Mouse (Mus musculus): ENCODE results near the gene Ap2a1. TPM values are rescaled to one million over a fixed set of nuclear protein-coding genes. Genes with fewer than 3 reads are reported as not detected.
"Not testable (repeated sequence)": the region's sequence is repeated elsewhere in the genome, so short reads cannot be mapped to it uniquely, and the experiment has no call there.

Ap2a1 gene
- total RNA-seq, 4 experiments from 2014 or later, result 61.0 to 74.9 (median 67.2) TPM

- DNase-seq (ENCODE audit: low spot score), result no peak
Measured at GRCm38 (mm10) chr7:44895206-44895592, 34.1 kb downstream of the Ap2a1 start.

GRCm38 (mm10) chr7:44894175-44894574 is 35.1 kb downstream of the Ap2a1 start:
- no peak for DNase-seq (ENCODE audit: low spot score)

GRCm38 (mm10) chr7:44893197-44893596 is 36.1 kb downstream of the Ap2a1 start:
- no peak for DNase-seq (ENCODE audit: low spot score)

GRCm38 (mm10) chr7:44892276-44892921 is 36.9 kb downstream of the Ap2a1 start, which contains the start of gene Med25:
TSS of gene Med25 (minus strand) at chr7:44892712.
- peak; percentile 91 for DNase-seq (ENCODE audit: low spot score)

- DNase-seq (ENCODE audit: low spot score), result no peak
Measured at GRCm38 (mm10) chr7:44891611-44892010, 37.7 kb downstream of the Ap2a1 start.

- DNase-seq (ENCODE audit: low spot score), result no peak
Measured at GRCm38 (mm10) chr7:44890737-44891136, 38.6 kb downstream of the Ap2a1 start.

GRCm38 (mm10) chr7:44890180-44890579 is 39.1 kb downstream of the Ap2a1 start:
- no peak for DNase-seq (ENCODE audit: low spot score)

GRCm38 (mm10) chr7:44888256-44889105 is 40.8 kb downstream of the Ap2a1 start:
- DNase-seq (ENCODE audit: low spot score), result no peak

GRCm38 (mm10) chr7:44886964-44887363 is 42.3 kb downstream of the Ap2a1 start:
- no peak for DNase-seq (ENCODE audit: low spot score)

- no peak for DNase-seq (ENCODE audit: low spot score)
Measured at GRCm38 (mm10) chr7:44884637-44885036, 44.7 kb downstream of the Ap2a1 start.

GRCm38 (mm10) chr7:44883036-44883435 is 46.3 kb downstream of the Ap2a1 start:
- no peak for DNase-seq (ENCODE audit: low spot score)

GRCm38 (mm10) chr7:44877833-44878232 is 51.5 kb downstream of the Ap2a1 start:
- DNase-seq (ENCODE audit: low spot score), result peak; percentile 54

- not testable (repeated sequence) for DNase-seq (ENCODE audit: low spot score)
Measured at GRCm38 (mm10) chr7:44871774-44872173, 57.5 kb downstream of the Ap2a1 start.

- no peak for DNase-seq (ENCODE audit: low spot score)
Measured at GRCm38 (mm10) chr7:44871181-44871580, 58.1 kb downstream of the Ap2a1 start.

- DNase-seq (ENCODE audit: low spot score), result no peak
Measured at GRCm38 (mm10) chr7:44870614-44871013, 58.7 kb downstream of the Ap2a1 start.

GRCm38 (mm10) chr7:44869697-44870528 is 59.4 kb downstream of the Ap2a1 start, which contains the start of gene Ptov1:
TSS of gene Ptov1 (minus strand) at chr7:44869788.
- peak; percentile 95 for DNase-seq (ENCODE audit: low spot score)

GRCm38 (mm10) chr7:44868919-44869696 is 60.2 kb downstream of the Ap2a1 start:
- peak; percentile 61 for DNase-seq (ENCODE audit: low spot score)

GRCm38 (mm10) chr7:44868465-44868864 is 60.8 kb downstream of the Ap2a1 start:
- DNase-seq (ENCODE audit: low spot score), result no peak

GRCm38 (mm10) chr7:44867802-44868201 is 61.5 kb downstream of the Ap2a1 start:
- no peak for DNase-seq (ENCODE audit: low spot score)

- DNase-seq (ENCODE audit: low spot score), result no peak
Measured at GRCm38 (mm10) chr7:44867010-44867702, 62.1 kb downstream of the Ap2a1 start.
